13 mouse cellular contexts compared by ENCODE assay signal in the genomic region with DNA sequence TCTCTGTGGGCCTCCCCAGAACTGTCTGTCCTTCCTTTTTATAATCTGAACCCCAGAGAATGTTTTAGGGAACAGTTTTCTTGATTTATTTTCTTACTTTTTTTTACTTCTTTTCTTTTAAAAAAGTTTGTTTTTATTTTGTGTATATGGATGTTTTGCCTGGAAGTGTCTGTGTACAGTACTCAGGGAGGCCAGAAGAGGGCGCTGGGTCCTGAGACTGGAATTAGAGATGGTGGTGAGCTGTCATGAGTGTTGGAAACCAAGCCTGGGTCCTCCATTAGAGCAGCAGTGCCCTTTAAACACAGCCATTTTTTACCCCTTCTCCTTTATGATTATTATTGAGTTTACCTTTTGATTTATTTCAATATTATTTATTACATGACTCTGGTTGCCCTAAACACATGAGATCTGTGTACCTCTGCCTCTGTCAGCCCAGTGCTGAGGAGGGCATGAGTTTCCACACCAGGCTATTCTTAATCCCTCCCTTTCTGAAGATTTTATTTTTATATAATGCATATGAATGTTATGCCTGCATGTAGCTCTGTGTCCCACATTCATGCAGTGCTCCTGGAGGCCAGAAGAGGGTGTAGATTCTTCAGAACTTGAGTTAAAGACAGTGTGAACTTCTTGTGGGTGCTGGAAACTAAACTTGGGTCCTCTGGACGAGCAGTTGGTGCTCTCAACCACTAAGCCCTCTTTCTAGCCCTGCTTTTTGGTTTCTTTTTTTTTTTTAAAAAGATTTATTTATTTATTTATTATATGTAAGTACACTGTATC. TPM values are rescaled to one million over a fixed set of nuclear protein-coding genes. Genes with fewer than 3 reads are reported as not detected.
A peak's percentile ranks its signal among the peaks of the same experiment; 100 is the strongest.
DNase-seq lines count a peak whose midpoint lies in the region; ATAC-seq and TF ChIP-seq lines count a peak whose summit lies in the region.
"Had no signal": no experiment of that assay in that cellular context is flagged by ENCODE, and none has a peak within 500 bp of the region (broad histone marks: within the 10 kb centered on the region; RNA-seq: fewer than 3 reads in every experiment).

No protein-coding gene starts in this region.

- WGBS in kidney, postnatal 0 days: 66% methylated on average over 2 of the region's 2 CpGs

- no peak overlapping the region for H3K4me3 ChIP-seq in kidney, postnatal 0 days (replicated peaks; ENCODE audit: low read depth, low read length)
- H3K4me3 ChIP-seq in bone marrow macrophage, adult 2 months (ENCODE audit: insufficient read depth, low read length): no peak overlapping the region
- H3K4me3 ChIP-seq: hindbrain, embryonic 15.5 days had no signal

- H3K4me1 ChIP-seq in kidney, postnatal 0 days (replicated peaks; ENCODE audit: insufficient read depth, low read length): peaks cover 11% of the 10 kb centered on the region; the same call in 1 of the 2 replicates
- peaks cover 9% of the 10 kb centered on the region for H3K4me1 ChIP-seq in bone marrow macrophage, adult 2 months (ENCODE audit: control insufficient read depth, insufficient read depth, low read length)

- H3K36me3 ChIP-seq in kidney, postnatal 0 days (ENCODE audit: insufficient read depth, low read length): peaks cover 44% of the 10 kb centered on the region

- H3K9ac ChIP-seq in kidney, postnatal 0 days (ENCODE audit: low read depth, low read length): no peak overlapping the region
- H3K9ac ChIP-seq: hindbrain, embryonic 15.5 days had no signal

- peak; percentile 45 for TF ChIP-seq CTCF in kidney, postnatal 0 days (IDR thresholded peaks at IDR 0.05; ENCODE audit: low read depth)
- TF ChIP-seq CTCF in bone marrow macrophage, adult 2 months (IDR thresholded peaks at IDR 0.05; ENCODE audit: low read depth, low read length): 0 out of 2 replicates have a peak, but pooled peaks have one; percentile 27

- H3K27ac ChIP-seq in kidney, postnatal 0 days: no peak overlapping the region
- H3K27ac ChIP-seq in bone marrow macrophage, adult 2 months (ENCODE audit: insufficient read depth, low read depth, low read length): no peak overlapping the region
- H3K27ac ChIP-seq: hindbrain, embryonic 15.5 days; macrophage had no signal

- intact Hi-C loops in heart, postnatal 36 days (cut with DNase I): no loop called here

- DNase-seq in kidney, postnatal 0 days (ENCODE audit: low spot score): peak; percentile 22
- DNase-seq in kidney, postnatal 25 days: no peak
- peak; percentile 52 for DNase-seq in 416B (ENCODE audit: low read depth)
- DNase-seq in B cell, adult 2 months: peak; percentile 33 to 53
- DNase-seq in right cerebral cortex, postnatal 4 days: no peak
- DNase-seq in heart, postnatal 36 days: no peak
- DNase-seq: left cerebral cortex, postnatal 4 days had no signal

- ATAC-seq in kidney, postnatal 0 days (replicated peaks; ENCODE audit: low FRiP score, low read depth): no peak

- no peaks in the 10 kb centered on the region for H3K9me3 ChIP-seq in kidney, postnatal 0 days (replicated peaks; ENCODE audit: low read length)
- H3K9me3 ChIP-seq: hindbrain, embryonic 15.5 days had no signal

- H3K4me2 ChIP-seq in kidney, postnatal 0 days (ENCODE audit: low read length): no peak overlapping the region
- H3K4me2 ChIP-seq: heart, embryonic 11.5 days; hindbrain, embryonic 15.5 days had no signal

- TF ChIP-seq POLR2A in bone marrow macrophage, adult 2 months (IDR thresholded peaks at IDR 0.05; ENCODE audit: borderline replicate concordance, low read depth, low read length): no peak

- H3K27me3 ChIP-seq in kidney, postnatal 0 days (ENCODE audit: insufficient read depth, low read length): no peaks in the 10 kb centered on the region
- H3K27me3 ChIP-seq: hindbrain, embryonic 15.5 days had no signal

RNA-seq across cellular contexts. Expression of gene Poldip2, which starts 3.7 kb away (rescaled TPM):
- 173 and 191 TPM in 2 replicates for polyA plus RNA-seq in kidney, postnatal 0 days (2015; fragmentation: Nextera tagmentation; extraction: Ambion mirVana)
- 26.1 and 27.0 TPM in 2 replicates for polyA plus RNA-seq in bone marrow macrophage, adult 2 months (2012; ENCODE audit: insufficient read depth, insufficient read length, missing spikeins)
- total RNA-seq in heart, postnatal 36 days (2021): 100 to 1,000 TPM; 151 to 156 TPM

RNA-seq across cellular contexts. Expression of gene Tmem199, which starts 3.8 kb away (rescaled TPM):
- 56.0 and 58.9 TPM in 2 replicates for polyA plus RNA-seq in kidney, postnatal 0 days (2015; fragmentation: Nextera tagmentation; extraction: Ambion mirVana)
- 21.9 TPM in 2 replicates for polyA plus RNA-seq in bone marrow macrophage, adult 2 months (2012; ENCODE audit: insufficient read depth, insufficient read length, missing spikeins)
- 10 to 100 TPM in 1 of 2 experiments, 1 to 10 TPM in 1; 9.4 to 10.3 TPM for total RNA-seq in heart, postnatal 36 days (2021)

RNA-seq across cellular contexts. Expression of gene Sebox, which starts 12.5 kb away (rescaled TPM):
- polyA plus RNA-seq in kidney, postnatal 0 days (2015; fragmentation: Nextera tagmentation; extraction: Ambion mirVana): not detected in 2 replicates
- not detected in 2 replicates for polyA plus RNA-seq in bone marrow macrophage, adult 2 months (2012; ENCODE audit: insufficient read depth, insufficient read length, missing spikeins)
- not detected for total RNA-seq in heart, postnatal 36 days (2021)
- total RNA-seq: common myeloid progenitor, adult 5-6 weeks had no signal
- polyA plus RNA-seq: heart, embryonic 11.5 days; large intestine, adult 2 months; macrophage had no signal

RNA-seq across cellular contexts. Expression of gene Vtn, which starts 16.8 kb away (rescaled TPM):
- polyA plus RNA-seq in kidney, postnatal 0 days (2015; fragmentation: Nextera tagmentation; extraction: Ambion mirVana): 0.70 and 1.7 TPM in 2 replicates
- polyA plus RNA-seq in bone marrow macrophage, adult 2 months (2012; ENCODE audit: insufficient read depth, insufficient read length, missing spikeins): not detected in 2 replicates
- total RNA-seq in heart, postnatal 36 days (2021): 10 to 100 TPM; 20.9 to 22.9 TPM
- total RNA-seq: common myeloid progenitor, adult 5-6 weeks had no signal
- polyA plus RNA-seq: macrophage had no signal

RNA-seq across cellular contexts. Expression of gene Sarm1, which starts 18.2 kb away (rescaled TPM):
- polyA plus RNA-seq in kidney, postnatal 0 days (2015; fragmentation: Nextera tagmentation; extraction: Ambion mirVana): 0.55 and 1.1 TPM in 2 replicates
- 1.5 and 2.0 TPM in 2 replicates for polyA plus RNA-seq in bone marrow macrophage, adult 2 months (2012; ENCODE audit: insufficient read depth, insufficient read length, missing spikeins)
- under 1 TPM; 0.46 to 0.50 TPM for total RNA-seq in heart, postnatal 36 days (2021)
- total RNA-seq: common myeloid progenitor, adult 5-6 weeks had no signal

Comparison
In these comparisons a context has a peak if more than half of its experiments do, and no peak if none do; other contexts are left out.
1. DNase-seq: peak in kidney, postnatal 0 days (single experiment), 416B (single experiment) and B cell, adult 2 months (2 of 2); none in kidney, postnatal 25 days (0 of 2), right cerebral cortex, postnatal 4 days (single experiment) and heart, postnatal 36 days (0 of 2).